Mouse (Mus musculus): Measurements from ENCODE around the gene Cars2.
"Not testable (repeated sequence)": the region's sequence is repeated elsewhere in the genome, so short reads cannot be mapped to it uniquely, and the experiment has no call there.

Cars2 gene

GRCm38 (mm10) chr8:11512711-11513110 lies 37.9 kb downstream of the Cars2 start:
- DNase-seq (ENCODE audit: low spot score in 2 of 2) = no peak

- DNase-seq (ENCODE audit: low spot score in 2 of 2) = no peak
Observed at GRCm38 (mm10) chr8:11510971-11511370, 39.6 kb downstream of the Cars2 start.

- no peak for DNase-seq (ENCODE audit: low spot score in 2 of 2)
Observed at GRCm38 (mm10) chr8:11508880-11509279, 41.7 kb downstream of the Cars2 start.

GRCm38 (mm10) chr8:11506802-11507201 lies 43.8 kb downstream of the Cars2 start:
- peak; percentile 31 to 54 for DNase-seq (ENCODE audit: low spot score in 2 of 2)

GRCm38 (mm10) chr8:11506074-11506473 lies 44.5 kb downstream of the Cars2 start:
- no peak for DNase-seq (ENCODE audit: low spot score in 2 of 2)

- no peak for DNase-seq (ENCODE audit: low spot score in 2 of 2)
Observed at GRCm38 (mm10) chr8:11503476-11504232, 46.9 kb downstream of the Cars2 start.

GRCm38 (mm10) chr8:11498786-11499485 lies 51.6 kb downstream of the Cars2 start:
- no peak for DNase-seq (ENCODE audit: low spot score in 2 of 2)

- DNase-seq (ENCODE audit: low spot score in 2 of 2) = no peak
Observed at GRCm38 (mm10) chr8:11498281-11498680, 52.3 kb downstream of the Cars2 start.

GRCm38 (mm10) chr8:11497017-11497990 lies 53.3 kb downstream of the Cars2 start, which contains the start of gene Naxd:
Gene Naxd, plus strand, starts transcription at chr8:11497506.
- peak; percentile 78 to 84 for DNase-seq (ENCODE audit: low spot score in 2 of 2)

GRCm38 (mm10) chr8:11492340-11492739 lies 58.2 kb downstream of the Cars2 start:
- not testable (repeated sequence) for DNase-seq (ENCODE audit: low spot score in 2 of 2)

- no peak for DNase-seq (ENCODE audit: low spot score in 2 of 2)
Observed at GRCm38 (mm10) chr8:11487229-11487628, 63.4 kb downstream of the Cars2 start.

- DNase-seq (ENCODE audit: low spot score in 2 of 2) = peak; percentile 55 to 72
Observed at GRCm38 (mm10) chr8:11486142-11486541, 64.4 kb downstream of the Cars2 start.

GRCm38 (mm10) chr8:11482537-11482936 lies 68.0 kb downstream of the Cars2 start:
- no peak for DNase-seq (ENCODE audit: low spot score in 2 of 2)

GRCm38 (mm10) chr8:11481876-11482275 lies 68.7 kb downstream of the Cars2 start:
- no peak for DNase-seq (ENCODE audit: low spot score in 2 of 2)

GRCm38 (mm10) chr8:11479591-11479990 lies 71.0 kb downstream of the Cars2 start:
- no peak for DNase-seq (ENCODE audit: low spot score in 2 of 2)

GRCm38 (mm10) chr8:11478807-11479527 lies 71.6 kb downstream of the Cars2 start:
- DNase-seq (ENCODE audit: low spot score in 2 of 2) = no peak

- DNase-seq (ENCODE audit: low spot score in 2 of 2) = peak in 1 of 2 experiments; percentile 46
Observed at GRCm38 (mm10) chr8:11477811-11478761, 72.5 kb downstream of the Cars2 start, which contains the start of gene Rab20. Gene Rab20, minus strand, starts transcription at chr8:11478710.

- DNase-seq (ENCODE audit: low spot score in 2 of 2) = no peak
Observed at GRCm38 (mm10) chr8:11477178-11477553, 73.4 kb downstream of the Cars2 start.

GRCm38 (mm10) chr8:11476338-11477177 lies 74.0 kb downstream of the Cars2 start:
- no peak for DNase-seq (ENCODE audit: low spot score in 2 of 2)

Data from cerebellum, postnatal 4 days (tissue).